Mouse (Mus musculus) stomach, postnatal 0 days (tissue): Measurements from ENCODE around the gene Klhl12. TPM values are rescaled to one million over a fixed set of nuclear protein-coding genes. Genes with fewer than 3 reads are reported as not detected.
"Not testable (repeated sequence)": the region's sequence is repeated elsewhere in the genome, so short reads cannot be mapped to it uniquely, and the experiment has no call there.

Source experiments
- ATAC-seq: fragments of 200-750 bp; cut with Nextera tagmentation; 2 replicates; pipeline ENCODE4 v1.8.0; 2017; ENCODE audit not compliant: low FRiP score, low TSS enrichment
- DNase-seq: peaks from one replicate; pipeline ENCODE4 v3.0.0-alpha.2; 2016; ENCODE audit warnings: low spot score
- H3K27ac ChIP-seq: fragments of 300-500 bp; sonication (generic); replicated peaks from 2 replicates; pipeline ENCODE4 v1.5.1; 2014; ENCODE audit warnings: mild to moderate bottlenecking, control low read depth
- H3K27me3 ChIP-seq: fragments of 300-500 bp; sonication (generic); 2 replicates; pipeline ENCODE4 v1.6.1; 2014; ENCODE audit warnings: low read length; ENCODE audit not compliant: control insufficient read depth, insufficient read depth
- H3K36me3 ChIP-seq: fragments of 300-500 bp; sonication (generic); 2 replicates; pipeline ENCODE4 v1.6.1; 2014; ENCODE audit warnings: low read length, mixed read lengths; ENCODE audit not compliant: control insufficient read depth, insufficient read depth
- H3K4me1 ChIP-seq: fragments of 300-500 bp; sonication (generic); replicated peaks from 2 replicates; pipeline ENCODE4 v1.6.1; 2014; ENCODE audit warnings: antibody characterized with exemption; ENCODE audit not compliant: control insufficient read depth, insufficient read depth
- H3K4me2 ChIP-seq: fragments of 300-500 bp; sonication (generic); replicated peaks from 2 replicates; pipeline ENCODE4 v1.6.1; 2014; ENCODE audit warnings: low read depth, mild to moderate bottlenecking, control low read depth, moderate library complexity
- H3K4me3 ChIP-seq: fragments of 300-500 bp; sonication (generic); 2 replicates; pipeline ENCODE4 v1.5.1; 2014; ENCODE audit warnings: low read depth, low read length, control low read depth
- H3K9ac ChIP-seq: fragments of 300-500 bp; sonication (generic); 2 replicates; pipeline ENCODE4 v1.6.1; 2014; ENCODE audit warnings: mild to moderate bottlenecking, low read length, control low read depth, mixed read lengths
- H3K9me3 ChIP-seq: fragments of 300-500 bp; sonication (generic); 2 replicates; pipeline ENCODE4 v1.6.1; 2016; ENCODE audit warnings: low read length; ENCODE audit not compliant: control insufficient read depth
- CTCF ChIP-seq: IDR thresholded peaks from 2 replicates; pipeline ENCODE4 v1.5.1; 2016; ENCODE audit warnings: antibody characterized with exemption, low read depth, mild to moderate bottlenecking, moderate library complexity
- EP300 ChIP-seq: optimal IDR thresholded peaks from 2 replicates; pipeline ENCODE3; 2016; ENCODE audit warnings: antibody characterized with exemption
- WGBS: fragments of 180-500 bp; shearing (Covaris S2); extraction: QIAGEN DNeasy Blood & Tissue Kit; methylation state at CpG from one replicate; pipeline ENCODE4 v1.1.7; 2014; 5-methylcytosine and 5-hydroxymethylcytosine counted together
- polyA plus RNA-seq: library from polyadenylated mRNA; unstranded; fragments of >200 nt; fragmentation: Nextera tagmentation; extraction: Ambion mirVana; gene quantifications from 2 replicates; pipeline ENCODE4 v1.2.1, GENCODE M21; 2015

Klhl12 gene
- polyA plus RNA-seq, 1 experiment from 2014 or later: 10.0 TPM

DNA sequence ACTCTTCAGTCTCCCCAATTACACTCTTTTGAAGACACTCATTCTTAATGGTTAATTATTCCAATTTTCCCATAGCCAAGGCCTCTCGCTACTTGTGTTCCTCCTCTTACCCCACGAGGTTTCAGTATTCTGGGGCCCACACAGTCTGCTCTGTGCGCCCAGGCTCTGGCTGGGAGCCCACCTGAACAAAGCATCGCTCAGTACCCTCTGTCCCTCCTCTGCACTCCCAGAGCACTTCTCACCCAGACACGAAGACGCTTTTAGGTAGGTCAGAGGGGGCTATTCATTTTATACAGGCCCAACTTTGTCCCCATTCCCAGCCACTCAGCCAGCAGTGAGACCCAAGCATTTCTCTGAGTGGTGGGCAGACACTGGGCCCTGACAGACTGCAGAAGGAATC is 75.3 kb downstream of the Klhl12 start:
- H3K9me3 ChIP-seq: no peaks in the 10 kb centered on the region
- no peak overlapping the region for H3K9ac ChIP-seq
- no peak for ATAC-seq
- no peaks in the 10 kb centered on the region for H3K36me3 ChIP-seq
- no peak overlapping the region for H3K4me3 ChIP-seq
- DNase-seq: no peak
- WGBS: 77% methylated on average over 6 of the region's 6 CpGs
- H3K27me3 ChIP-seq: no peaks in the 10 kb centered on the region
- no peak overlapping the region for H3K27ac ChIP-seq
- TF ChIP-seq EP300 (no peak), CTCF (no peak)
- no peaks in the 10 kb centered on the region for H3K4me1 ChIP-seq
- no peak overlapping the region for H3K4me2 ChIP-seq

DNA sequence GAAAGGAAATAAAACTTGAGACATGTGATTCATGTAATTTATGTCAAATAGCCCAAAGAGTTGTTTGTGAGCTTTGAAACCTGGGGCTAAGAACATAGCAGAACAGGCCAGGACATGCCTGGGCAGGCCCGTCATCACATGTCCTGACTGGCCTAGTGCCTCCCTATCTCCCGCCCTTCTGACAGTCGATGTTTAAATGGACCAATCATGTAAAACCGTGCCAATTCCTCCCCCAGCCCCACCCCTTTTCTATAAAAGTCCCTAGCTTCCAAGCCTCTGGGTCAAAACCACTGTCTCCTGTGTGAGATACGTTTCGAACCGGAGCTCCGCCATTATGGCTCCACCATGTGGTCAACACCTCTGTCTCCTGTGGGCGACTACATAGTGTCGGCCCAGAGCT is 78.4 kb downstream of the Klhl12 start:
- not testable (repeated sequence) for H3K27me3 ChIP-seq, H3K9me3 ChIP-seq, H3K4me3 ChIP-seq, H3K4me2 ChIP-seq, H3K4me1 ChIP-seq, H3K36me3 ChIP-seq, H3K9ac ChIP-seq, H3K27ac ChIP-seq, DNase-seq, ATAC-seq
- 94% methylated on average over 10 of the region's 10 CpGs for WGBS

DNA sequence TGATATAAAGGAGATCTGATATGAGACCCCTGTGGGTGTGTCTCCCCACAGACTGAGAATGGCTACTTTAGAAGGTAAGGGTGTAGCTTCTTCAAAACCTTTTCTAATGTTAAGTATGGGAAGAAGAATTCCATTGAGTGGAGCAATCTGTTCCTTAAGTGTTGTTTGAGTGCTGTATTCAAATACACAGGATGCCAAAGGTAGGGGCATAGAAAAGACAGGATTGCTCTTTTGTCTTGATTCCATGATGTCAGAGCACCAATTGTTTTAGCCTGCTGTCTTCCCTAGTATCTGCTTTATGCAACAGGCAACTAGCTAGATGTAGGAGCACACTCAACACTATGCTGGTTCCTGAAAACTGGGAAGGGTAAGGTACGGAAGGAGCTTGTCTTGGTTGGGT is 79.7 kb downstream of the Klhl12 start:
- Histone ChIP-seq H3K36me3 (no peaks in the 10 kb centered on the region), H3K4me3 (no peak overlapping the region), H3K4me1 (no peaks in the 10 kb centered on the region), H3K4me2 (no peak overlapping the region), H3K9me3 (no peaks in the 10 kb centered on the region), H3K27ac (no peak overlapping the region), H3K27me3 (no peaks in the 10 kb centered on the region), H3K9ac (no peak overlapping the region)
- TF ChIP-seq EP300: no peak
- TF ChIP-seq CTCF: no peak
- DNase-seq: no peak
- WGBS: 93% methylated on average over 1 of the region's 1 CpGs
- no peak for ATAC-seq

DNA sequence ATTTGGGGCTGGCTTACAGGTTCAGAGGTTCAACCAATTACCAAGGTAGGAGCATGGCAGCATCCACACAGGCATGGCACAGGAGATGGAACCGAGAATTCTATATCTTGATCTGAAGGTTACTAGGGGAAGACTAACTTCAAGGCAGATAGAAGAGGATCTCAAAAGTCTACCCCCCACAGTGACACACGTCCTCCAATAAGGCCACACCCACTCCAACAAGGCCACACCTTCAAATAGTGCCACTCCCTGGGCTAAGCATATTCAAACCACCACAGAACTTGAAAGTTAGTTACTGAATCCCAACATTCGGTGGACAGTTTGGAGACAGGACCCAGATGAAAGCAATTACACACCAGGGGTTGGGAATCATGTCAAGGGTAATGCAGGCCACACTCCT is 80.2 kb downstream of the Klhl12 start:
- H3K36me3 ChIP-seq: no peaks in the 10 kb centered on the region
- H3K27ac ChIP-seq: no peak overlapping the region
- TF ChIP-seq EP300 (no peak), CTCF (no peak)
- H3K4me1 ChIP-seq: no peaks in the 10 kb centered on the region
- no peak overlapping the region for H3K4me3 ChIP-seq
- 61% methylated on average over 3 of the region's 3 CpGs for WGBS
- H3K9ac ChIP-seq: no peak overlapping the region
- no peak overlapping the region for H3K4me2 ChIP-seq
- no peak for ATAC-seq
- no peaks in the 10 kb centered on the region for H3K27me3 ChIP-seq
- H3K9me3 ChIP-seq: no peaks in the 10 kb centered on the region
- no peak for DNase-seq

DNA sequence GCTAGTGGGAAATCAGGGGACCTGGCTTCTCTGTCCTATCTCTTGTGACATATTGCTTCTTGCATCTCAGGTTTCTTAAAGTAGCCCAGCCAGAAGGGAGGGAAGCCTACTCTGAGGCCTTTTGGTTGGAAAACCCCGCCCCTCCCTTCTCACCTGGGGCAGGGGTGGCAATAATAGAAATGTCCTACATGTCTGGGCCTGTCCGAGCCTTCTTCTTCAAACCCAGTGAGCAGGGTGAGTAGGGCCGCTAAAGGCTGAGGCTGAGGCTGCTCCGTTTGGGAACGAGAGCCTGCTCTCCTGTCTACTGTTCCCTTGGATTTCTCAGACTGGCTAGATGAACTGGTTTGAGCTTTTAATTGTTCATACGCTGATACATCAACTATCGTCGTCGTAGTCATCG is 85.3 kb downstream of the Klhl12 start:
- Histone ChIP-seq H3K36me3 (no peaks in the 10 kb centered on the region), H3K27ac (peak overlapping the region; percentile 45), H3K9ac (no peak overlapping the region), H3K4me2 (no peak overlapping the region), H3K4me3 (no peak overlapping the region), H3K9me3 (no peaks in the 10 kb centered on the region), H3K4me1 (no peaks in the 10 kb centered on the region), H3K27me3 (no peaks in the 10 kb centered on the region)
- no peak for DNase-seq
- TF ChIP-seq EP300 (no peak), CTCF (no peak)
- no peak for ATAC-seq
- 75% methylated on average over 10 of the region's 10 CpGs for WGBS

Other genes with a start within 250 kb of the Klhl12 start
- 11.2 and 11.4 TPM in 2 replicates for gene Adora1, start 220.1 kb upstream of the Klhl12 start, polyA plus RNA-seq
- 2.7 and 5.0 TPM in 2 replicates for gene Myog, start 165.5 kb upstream of the Klhl12 start, polyA plus RNA-seq
- gene Ppfia4, start 122.6 kb upstream of the Klhl12 start, polyA plus RNA-seq: 2.8 TPM in 2 replicates
- 64.9 and 65.6 TPM in 2 replicates for gene Tmem183a, start 93.6 kb upstream of the Klhl12 start, polyA plus RNA-seq
- gene 4933406M09Rik, start 69.6 kb upstream of the Klhl12 start, polyA plus RNA-seq: not detected in 2 replicates
- 14.2 and 14.3 TPM in 2 replicates for gene Cyb5r1, start 50.0 kb upstream of the Klhl12 start, polyA plus RNA-seq
- 84.4 and 90.2 TPM in 2 replicates for gene Adipor1, start 40.2 kb upstream of the Klhl12 start, polyA plus RNA-seq
- gene Rabif, start 39.1 kb downstream of the Klhl12 start, polyA plus RNA-seq: 31.4 and 32.2 TPM in 2 replicates
- gene Mgat4e, start 94.2 kb downstream of the Klhl12 start, polyA plus RNA-seq: not detected in 2 replicates
- gene Kdm5b, start 104.6 kb downstream of the Klhl12 start, polyA plus RNA-seq: 28.5 and 29.5 TPM in 2 replicates
- 0.50 and 0.58 TPM in 2 replicates for gene Syt2, start 191.1 kb downstream of the Klhl12 start, polyA plus RNA-seq